Mouse (Mus musculus) kidney, adult 9 months (tissue): ENCODE data around the gene Smim1.

ENCODE experiments used
- DNase-seq: peaks from one replicate; pipeline ENCODE4 v3.0.0; 2022

Smim1 gene

DNA sequence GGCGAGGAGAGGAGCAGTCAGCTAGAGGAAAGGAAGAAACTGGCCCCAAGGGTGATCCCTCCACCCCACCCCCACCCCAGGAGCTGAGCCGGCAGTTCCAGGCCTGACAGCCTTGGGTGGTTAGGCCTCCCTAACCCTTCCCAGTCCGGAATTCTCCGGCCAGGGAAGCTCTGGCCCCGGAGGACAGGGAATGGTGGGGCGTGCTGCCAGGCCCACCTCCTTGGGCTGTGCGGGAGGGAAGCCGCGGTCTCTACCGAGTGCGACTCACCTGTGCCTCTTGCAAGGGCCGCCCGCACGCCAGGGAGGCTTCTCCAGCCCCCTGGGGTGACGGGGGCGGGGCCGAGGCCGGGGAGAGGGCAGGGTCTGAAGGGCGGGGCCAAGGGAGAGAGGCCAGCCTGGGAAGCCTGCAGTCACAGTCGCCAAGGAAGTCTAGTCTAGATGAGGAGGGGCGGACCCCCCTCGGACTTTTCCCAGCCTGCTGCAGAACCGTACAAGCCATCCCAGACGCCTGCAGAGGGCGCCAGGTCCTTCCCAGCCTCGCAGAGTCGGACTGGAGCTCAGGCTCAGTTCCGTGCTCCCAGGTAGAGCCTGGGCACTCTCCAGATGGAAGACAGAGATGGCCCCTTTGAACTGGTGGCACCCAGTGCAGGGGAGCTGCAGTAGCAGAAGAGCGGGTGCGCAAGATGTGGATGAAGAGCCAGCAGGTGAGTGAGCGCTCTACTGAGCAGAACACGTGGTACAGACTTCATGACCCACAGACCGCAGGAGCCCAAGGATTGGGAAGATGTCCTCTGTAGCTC lies at the start of gene Smim1:
Smim1 (minus strand) TSS at position 590 of the 800 bp plus-strand sequence.
- DNase-seq, result peak; percentile 97

- DNase-seq, result no peak
Measured at GRCm38 (mm10) chr4:154071941-154072340, 45.9 kb upstream of the Smim1 start.

GRCm38 (mm10) chr4:154071521-154071920 lies 45.5 kb upstream of the Smim1 start:
- no peak for DNase-seq

DNA sequence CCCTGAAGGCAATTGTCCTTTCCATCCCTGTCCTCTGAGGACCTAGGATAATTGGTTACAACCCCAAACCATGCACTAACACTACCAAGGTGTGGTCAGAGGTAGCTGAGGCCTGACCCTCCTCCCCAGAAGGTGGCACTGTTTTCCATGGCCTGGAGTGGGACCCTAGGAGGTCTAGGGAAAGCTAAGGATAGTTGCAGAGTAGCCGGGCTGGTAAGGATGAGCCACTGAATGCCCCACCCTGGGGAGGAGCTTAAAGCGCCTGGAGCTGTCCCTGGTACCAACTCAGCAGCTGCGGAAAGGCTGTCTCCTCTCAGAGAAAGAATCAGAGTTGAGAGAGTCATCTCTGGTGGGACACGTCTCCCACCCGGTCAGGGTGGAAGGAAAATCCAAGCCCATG lies 44.9 kb upstream of the Smim1 start:
- peak; percentile 44 for DNase-seq

- DNase-seq, result peak; percentile 48
Measured at GRCm38 (mm10) chr4:154064827-154065773, 39.1 kb upstream of the Smim1 start.

GRCm38 (mm10) chr4:154057696-154058095 lies 31.7 kb upstream of the Smim1 start:
- DNase-seq, result no peak

DNA sequence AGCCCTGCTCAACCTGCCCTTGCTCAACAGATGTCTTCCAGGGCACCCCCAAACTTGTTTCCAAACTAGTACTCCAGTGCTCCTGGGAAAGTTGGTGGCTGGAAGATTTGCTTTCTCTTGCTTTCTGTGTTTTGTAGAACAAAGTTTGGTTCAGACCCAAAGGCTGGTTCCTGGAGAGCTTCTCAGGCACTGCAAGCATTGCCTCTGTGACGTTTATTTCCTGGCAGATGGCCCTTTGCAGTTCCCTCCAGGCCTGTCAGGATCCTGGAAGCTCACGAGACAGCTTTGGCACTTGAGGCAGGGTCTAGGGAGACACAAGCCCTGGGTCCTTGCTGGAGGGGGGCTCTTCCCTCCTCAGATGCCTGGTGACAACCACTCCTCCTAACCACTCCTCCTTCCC lies 30.6 kb upstream of the Smim1 start:
- no peak for DNase-seq

DNA sequence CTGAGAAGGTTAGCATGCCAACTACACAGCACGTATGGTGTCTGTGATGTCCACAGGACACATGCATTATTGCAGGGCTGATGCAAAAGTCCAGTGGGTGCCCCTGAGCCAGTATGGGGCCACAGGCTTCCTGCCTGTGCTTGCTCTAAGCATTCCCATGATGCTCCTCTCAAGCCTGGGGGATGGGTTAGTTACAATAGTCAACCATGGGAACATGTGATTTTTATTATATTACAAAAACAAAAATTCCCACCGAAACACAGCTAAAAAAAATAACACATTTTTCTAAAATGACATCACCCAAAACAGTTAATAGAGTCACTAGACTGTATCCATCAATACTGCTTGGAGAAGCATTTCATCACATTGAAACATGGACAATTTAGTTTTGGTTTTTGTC lies 30.0 kb upstream of the Smim1 start:
- no peak for DNase-seq

DNA sequence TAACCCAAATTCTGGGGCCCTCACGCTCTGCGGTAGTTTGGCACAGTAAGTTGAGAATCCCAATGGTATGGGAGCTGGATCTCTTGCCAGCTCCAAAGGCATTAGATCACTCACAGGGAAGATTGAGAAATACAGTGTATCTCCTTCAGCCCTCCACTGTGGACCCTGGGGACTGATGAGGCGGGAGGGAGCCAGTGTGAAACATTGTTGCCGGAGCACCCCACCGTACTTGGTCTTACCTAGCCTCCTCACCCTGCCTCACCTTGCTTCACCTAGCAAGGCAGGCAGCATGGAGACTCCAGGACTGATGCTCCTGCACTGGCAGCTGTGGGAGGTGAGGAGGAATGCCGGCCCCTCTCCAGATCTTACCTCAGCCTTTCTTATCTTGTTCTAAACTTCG lies 29.5 kb upstream of the Smim1 start:
- no peak for DNase-seq

DNA sequence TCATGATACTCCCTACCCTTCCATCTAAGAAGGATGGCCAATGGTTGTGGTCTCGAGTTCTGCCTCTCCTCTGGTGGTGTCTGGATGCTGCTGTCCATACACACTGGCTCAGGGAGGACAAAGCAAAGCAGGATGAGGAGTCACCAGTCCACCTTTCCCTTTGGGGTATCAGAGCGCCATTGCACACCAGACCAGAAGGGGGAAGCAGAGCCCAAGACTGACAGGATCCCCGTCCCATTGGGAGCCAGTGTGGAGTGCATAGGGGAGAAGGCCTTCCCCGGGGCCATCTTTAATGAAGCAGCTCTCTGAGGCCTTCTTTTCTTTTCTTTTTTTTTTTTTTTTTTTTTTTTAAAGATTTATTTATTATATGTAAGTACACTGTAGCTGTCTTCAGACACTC lies 27.0 kb upstream of the Smim1 start:
- DNase-seq, result no peak

DNA sequence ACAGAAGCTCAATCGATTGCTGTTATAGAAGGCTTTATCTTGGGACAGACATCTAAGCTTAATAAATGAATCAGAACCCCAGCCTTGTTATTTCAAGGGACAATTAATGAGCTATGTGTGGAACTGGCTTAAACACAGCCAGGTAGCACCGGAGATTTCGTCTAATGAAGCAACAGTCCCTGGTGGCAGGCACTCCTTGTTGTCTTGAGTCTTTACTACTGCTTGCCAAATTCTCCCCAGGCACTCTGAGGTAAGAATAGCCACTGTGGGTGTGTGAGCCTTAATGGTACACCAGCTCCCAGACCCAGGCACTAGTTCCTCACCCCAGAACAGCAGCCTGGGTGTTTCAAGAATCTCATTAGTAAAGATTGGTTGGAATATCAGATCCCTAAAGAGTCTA lies 25.4 kb upstream of the Smim1 start:
- DNase-seq, result no peak

DNA sequence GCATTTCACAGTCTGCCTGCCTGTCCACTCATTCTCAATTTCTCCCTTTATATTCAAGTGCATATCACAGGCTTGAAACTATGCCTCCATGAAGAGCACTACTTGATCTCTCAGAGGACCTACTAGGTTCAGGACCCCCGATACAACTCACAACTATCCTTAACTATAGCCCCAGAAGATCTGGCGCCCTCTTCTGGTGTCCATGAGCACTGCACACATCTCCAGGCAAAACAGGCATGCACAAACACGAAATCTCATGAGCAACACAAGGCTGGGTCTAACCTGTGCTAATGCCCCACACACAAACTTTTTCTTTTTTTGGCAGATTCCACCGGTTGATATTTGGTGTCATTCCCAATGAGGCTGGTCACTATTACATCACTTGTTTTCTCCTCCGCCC lies 19.8 kb upstream of the Smim1 start:
- no peak for DNase-seq

DNA sequence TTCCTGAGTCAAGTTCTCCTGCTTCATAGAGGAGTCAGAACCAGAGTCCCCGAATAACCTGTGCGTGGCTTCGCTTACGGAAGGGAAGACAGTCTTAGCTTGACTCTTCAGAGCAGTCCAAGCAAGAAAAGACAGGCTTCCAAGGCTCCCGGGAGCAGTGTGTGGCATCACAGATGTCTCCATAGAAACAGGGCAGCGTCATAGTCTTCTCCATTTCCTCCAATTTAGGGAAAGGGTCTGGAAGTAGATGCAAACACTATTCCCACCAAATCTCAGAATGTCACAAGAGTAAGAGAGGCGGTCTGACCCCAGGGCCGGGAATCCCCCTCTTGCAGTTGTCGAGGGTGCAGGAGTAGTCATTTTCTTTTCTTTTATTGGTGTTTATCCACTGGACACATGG lies 16.5 kb upstream of the Smim1 start, which contains the start of gene Ccdc27:
Ccdc27 (minus strand) TSS at position 101 of the 400 bp plus-strand sequence.
- DNase-seq, result no peak

DNA sequence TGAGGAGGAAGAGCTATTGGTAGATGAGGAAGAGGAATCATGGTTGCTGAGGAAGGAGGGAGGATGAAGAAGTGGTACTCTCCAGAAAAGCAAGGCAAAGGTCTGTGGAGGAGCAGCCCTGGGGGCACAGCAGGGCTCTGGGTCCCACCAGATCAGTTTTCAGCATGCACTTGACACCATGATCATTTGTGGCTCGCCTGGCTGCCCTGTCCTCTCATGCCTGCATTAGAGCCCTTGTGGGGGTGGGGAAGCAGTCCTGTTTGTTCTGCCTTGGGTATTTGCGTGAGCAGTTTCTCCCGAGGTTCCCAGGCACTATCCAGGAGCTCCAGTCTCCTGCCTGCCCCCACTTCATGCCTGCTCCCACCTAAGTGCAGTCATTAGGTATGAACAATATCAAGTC lies 11.1 kb upstream of the Smim1 start:
- DNase-seq, result no peak

- no peak for DNase-seq
Measured at GRCm38 (mm10) chr4:154028646-154029045, 2.6 kb upstream of the Smim1 start.

GRCm38 (mm10) chr4:154028066-154028465 lies 2.0 kb upstream of the Smim1 start:
- DNase-seq, result no peak

GRCm38 (mm10) chr4:154026441-154026761 lies 371 bp upstream of the Smim1 start:
- DNase-seq, result no peak

DNA sequence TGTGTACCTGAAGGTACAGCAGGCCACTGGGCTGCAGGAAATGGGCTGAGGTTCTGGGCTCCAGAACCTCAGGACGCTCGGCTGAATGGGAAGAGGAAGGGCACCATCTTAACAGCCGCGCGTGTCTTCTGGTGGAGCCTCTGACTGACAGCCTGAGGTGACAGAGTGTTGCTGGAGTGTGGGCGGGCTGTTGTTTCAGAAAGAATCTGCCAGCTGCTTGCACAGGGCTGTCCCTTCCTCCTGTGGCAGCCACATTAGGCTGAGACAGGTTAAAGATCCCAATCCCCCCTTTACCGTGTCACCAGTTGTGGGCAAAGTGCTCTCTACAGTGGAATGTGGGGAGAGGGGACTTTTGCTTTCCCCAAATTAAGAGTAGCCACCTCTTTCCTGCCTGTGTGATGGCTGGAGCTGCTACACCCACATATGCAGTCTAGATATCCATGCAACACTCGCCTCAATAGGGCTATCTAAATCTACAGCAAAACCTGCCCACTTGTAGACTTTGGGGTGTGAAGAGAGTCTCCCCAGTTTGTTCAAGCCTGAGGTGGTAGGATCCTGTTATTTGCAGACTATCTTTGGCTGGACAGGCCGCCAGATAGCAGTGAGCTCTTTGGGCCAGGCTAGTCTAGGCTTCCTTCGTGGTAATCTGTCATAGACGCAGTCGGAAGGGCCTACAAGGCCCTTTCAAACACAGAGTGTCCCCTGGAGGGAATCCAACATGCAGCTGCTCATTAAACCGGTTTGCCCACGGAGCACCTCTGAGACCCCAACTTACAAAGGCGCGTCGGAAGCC lies 1.1 kb downstream of the Smim1 start:
- DNase-seq, result peak; percentile 57

- peak; percentile 60 for DNase-seq
Measured at GRCm38 (mm10) chr4:154023754-154024601, 2.1 kb downstream of the Smim1 start.

DNA sequence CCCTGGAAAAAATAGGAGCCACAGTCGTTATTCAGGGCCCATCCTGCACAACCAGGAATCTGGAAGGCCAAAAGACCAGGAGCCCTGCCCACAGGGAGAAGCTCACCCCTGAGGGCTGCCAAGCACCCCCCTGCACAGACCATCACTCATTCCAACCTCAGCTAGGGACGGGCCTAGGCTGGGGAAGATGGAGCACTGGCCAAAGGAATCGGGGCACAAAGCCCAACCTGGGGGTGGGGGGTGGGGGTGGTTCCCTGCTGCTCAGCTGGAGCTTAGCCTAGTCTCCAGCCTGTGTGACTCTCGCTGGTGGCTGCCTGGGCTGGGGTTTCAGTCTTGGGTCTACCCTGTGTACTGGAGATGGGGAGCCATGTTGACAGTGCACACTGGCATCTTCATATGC lies 3.2 kb downstream of the Smim1 start:
- DNase-seq, result no peak

DNA sequence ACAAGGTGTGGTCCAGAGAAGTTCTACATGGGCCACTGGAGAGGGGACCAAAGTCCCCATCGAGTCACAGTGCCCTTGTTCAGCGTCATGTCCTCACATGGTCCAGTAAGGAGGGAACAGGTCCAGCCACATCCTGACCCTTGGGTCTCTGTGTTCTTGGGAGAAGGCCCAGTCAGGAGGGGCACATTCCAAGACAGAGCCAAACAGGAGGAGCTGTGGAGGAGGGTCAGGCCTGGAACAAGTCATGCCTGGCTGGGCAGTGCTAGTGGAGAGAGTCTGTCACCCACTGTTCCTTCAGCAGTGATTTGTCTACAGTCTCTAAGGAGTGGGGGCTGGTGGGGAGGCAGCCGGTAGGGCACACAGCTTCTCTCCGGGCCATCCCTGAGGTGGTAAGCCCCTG lies 3.6 kb downstream of the Smim1 start:
- DNase-seq, result peak; percentile 97

- peak; percentile 73 for DNase-seq
Measured at GRCm38 (mm10) chr4:154021432-154021831, 4.6 kb downstream of the Smim1 start.
